Mouse (Mus musculus): ENCODE data around the gene Zfp37.
A peak's percentile ranks its signal among the peaks of the same experiment; 100 is the strongest.
"Not testable (repeated sequence)": the region's sequence is repeated elsewhere in the genome, so short reads cannot be mapped to it uniquely, and the experiment has no call there.

The Zfp37 gene

GRCm38 (mm10) chr4:62208696-62209380 lies 22.0 kb downstream of the Zfp37 start:
- no peak for DNase-seq (ENCODE audit: low spot score)

DNA sequence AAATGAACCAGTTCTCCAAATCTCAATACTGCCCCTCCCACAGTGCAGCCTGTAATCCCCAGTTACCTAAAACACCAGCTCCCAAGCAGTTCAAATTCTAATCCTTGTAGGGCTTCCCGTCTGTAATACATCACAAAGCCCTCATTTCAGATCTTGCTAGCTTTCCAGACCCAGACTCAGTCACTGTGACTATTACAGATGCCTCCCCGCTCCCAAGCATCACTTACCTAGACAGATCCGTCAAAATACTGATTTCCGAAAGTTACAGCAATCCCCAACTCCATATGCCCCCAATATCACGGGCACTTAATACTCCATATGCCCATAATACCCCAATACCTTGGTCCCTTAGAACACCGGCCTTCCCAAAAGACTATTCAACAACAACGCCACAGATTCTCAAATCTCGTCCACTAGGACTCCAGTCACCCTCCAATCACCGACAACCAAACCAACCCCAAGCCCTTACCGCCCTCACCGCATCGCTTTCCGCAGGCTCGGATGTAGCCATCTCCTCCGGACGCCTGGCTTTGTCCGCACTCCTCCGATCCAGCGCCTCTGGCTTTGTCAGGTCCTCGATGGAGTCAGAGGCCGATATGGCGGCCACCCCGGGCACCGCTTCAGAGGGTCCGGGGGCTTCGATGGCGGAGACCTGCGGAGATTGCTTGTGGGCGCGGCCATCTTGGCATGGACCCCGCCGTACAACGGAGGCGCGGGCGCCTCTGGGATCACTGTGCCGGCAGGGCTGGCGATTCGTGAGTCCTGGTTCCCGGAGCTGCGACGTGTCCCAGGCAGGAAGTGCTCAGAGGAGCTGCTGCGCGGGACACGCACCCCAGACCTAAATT lies 22.8 kb downstream of the Zfp37 start:
- DNase-seq (ENCODE audit: low spot score) = peak; percentile 90

DNA sequence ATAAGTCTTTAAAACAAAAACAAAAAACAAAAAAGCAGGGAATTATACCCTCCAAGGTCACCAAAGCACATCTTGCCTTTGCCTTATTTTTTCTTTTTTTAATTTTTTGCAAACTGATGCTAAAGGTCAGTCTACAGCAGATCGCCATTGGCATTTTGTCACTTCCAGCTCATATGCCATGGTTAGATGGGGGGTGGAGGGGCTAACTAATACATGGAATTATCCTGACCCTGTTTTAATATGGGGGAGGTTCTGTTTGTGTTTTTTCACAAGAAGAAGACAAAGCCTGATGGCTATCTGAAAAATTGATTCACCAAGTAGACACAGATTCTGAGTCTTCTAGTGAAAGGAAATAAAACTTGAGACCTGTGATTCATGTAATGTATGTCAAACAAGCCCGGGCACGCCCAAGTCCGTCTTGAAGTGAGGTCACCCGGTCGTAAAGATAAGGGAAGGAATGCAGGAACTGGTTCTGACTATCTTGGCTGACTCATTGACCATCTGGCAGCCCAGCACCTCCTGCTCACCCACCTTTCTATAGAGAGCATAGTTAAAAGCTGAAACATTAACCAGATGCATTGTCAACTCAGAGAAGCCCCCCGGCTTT lies 30.8 kb downstream of the Zfp37 start:
- peak; percentile 65 for DNase-seq (ENCODE audit: low spot score)

DNA sequence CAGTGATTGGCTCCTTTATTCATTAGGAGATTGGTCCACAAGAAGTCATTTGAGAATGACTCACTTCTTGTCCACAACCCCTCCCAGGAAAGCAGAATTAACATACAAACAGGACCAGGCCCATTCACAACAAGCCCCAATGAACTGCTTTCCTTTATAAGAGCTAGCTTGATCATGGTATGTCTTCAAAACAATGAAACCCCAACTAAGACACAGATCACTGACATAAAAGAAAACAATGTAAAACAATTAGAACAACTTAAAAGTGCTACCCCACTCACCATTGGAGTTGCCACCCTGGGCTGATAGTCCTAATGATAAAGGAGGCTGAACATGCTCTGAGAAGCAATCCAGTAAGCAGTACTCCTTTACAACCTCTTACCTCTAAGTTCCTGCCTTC lies 42.1 kb downstream of the Zfp37 start:
- no peak for DNase-seq (ENCODE audit: low spot score)

GRCm38 (mm10) chr4:62177282-62177681 lies 53.6 kb downstream of the Zfp37 start:
- no peak for DNase-seq (ENCODE audit: low spot score)

GRCm38 (mm10) chr4:62174471-62174870 lies 56.4 kb downstream of the Zfp37 start:
- no peak for DNase-seq (ENCODE audit: low spot score)

- DNase-seq (ENCODE audit: low spot score) = not testable (repeated sequence)
Observed at GRCm38 (mm10) chr4:62167636-62168035, 63.2 kb downstream of the Zfp37 start.

- no peak for DNase-seq (ENCODE audit: low spot score)
Observed at GRCm38 (mm10) chr4:62158401-62158800, 72.4 kb downstream of the Zfp37 start.

DNA sequence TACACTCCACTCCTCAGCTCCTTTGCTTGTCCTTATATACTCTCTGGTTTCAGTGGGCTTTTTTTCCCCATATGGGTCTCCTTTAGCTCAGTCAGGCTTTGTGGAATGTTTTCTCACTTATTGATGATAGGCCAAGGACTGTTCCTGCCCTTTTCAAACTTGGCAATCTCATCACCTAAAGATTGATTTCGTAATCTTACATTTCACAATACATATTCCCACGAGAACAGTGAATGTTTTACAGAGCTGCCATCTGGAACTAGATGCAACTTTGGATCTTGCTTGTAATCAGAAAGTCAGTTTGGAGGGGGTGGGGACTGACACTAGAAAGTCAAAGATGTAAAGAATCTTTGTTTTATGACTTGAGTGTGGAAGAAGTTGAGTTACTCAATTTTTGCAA lies 80.0 kb downstream of the Zfp37 start, which contains the start of gene Mup21:
TSS of gene Mup21 (minus strand) at position 53 of the 400 bp plus-strand sequence.
- DNase-seq (ENCODE audit: low spot score) = no peak

Data from urinary bladder, postnatal 14 days (tissue).